In genomic region chr4:8239699-8240098, GRCm38 (mm10) we compare ENCODE assay signal across 12 mouse cellular contexts. TPM values are rescaled to one million over a fixed set of nuclear protein-coding genes. Genes with fewer than 3 reads are reported as not detected.
A peak's percentile ranks its signal among the peaks of the same experiment; 100 is the strongest.
DNase-seq lines count a peak whose midpoint lies in the region; ATAC-seq and TF ChIP-seq lines count a peak whose summit lies in the region.
"Had no signal": no experiment of that assay in that cellular context is flagged by ENCODE, and none has a peak within 500 bp of the region (broad histone marks: within the 10 kb centered on the region; RNA-seq: fewer than 3 reads in every experiment).

No protein-coding gene starts in this region.

- no peaks in the 10 kb centered on the region; the same call in 1 of the 2 replicates for H3K4me1 ChIP-seq in midbrain, postnatal 0 days (ENCODE audit: insufficient read depth, low read length)
- no peaks in the 10 kb centered on the region for H3K4me1 ChIP-seq in midbrain, embryonic 16.5 days (ENCODE audit: control insufficient read depth, insufficient read depth, low read length)
- H3K4me1 ChIP-seq in lung, postnatal 0 days (ENCODE audit: insufficient read depth, low read depth, low read length) = 0 out of 2 replicates have a peak, but pooled peaks cover 4% of the 10 kb centered on the region

- H3K9ac ChIP-seq in midbrain, postnatal 0 days (replicated peaks; ENCODE audit: low read length, poor library complexity, severe bottlenecking) = no peak overlapping the region
- no peak overlapping the region for H3K9ac ChIP-seq in midbrain, embryonic 16.5 days (ENCODE audit: low read depth, low read length)
- H3K9ac ChIP-seq in lung, postnatal 0 days (replicated peaks; ENCODE audit: low read depth) = no peak overlapping the region
- H3K9ac ChIP-seq: liver, embryonic 14.5 days had no signal

- H3K4me2 ChIP-seq in midbrain, postnatal 0 days (ENCODE audit: low read depth, low read length, poor library complexity, severe bottlenecking) = no peak overlapping the region
- no peak overlapping the region for H3K4me2 ChIP-seq in midbrain, embryonic 16.5 days (ENCODE audit: low read length)
- H3K4me2 ChIP-seq in lung, postnatal 0 days (replicated peaks; ENCODE audit: low read depth, low read length) = peak overlapping the region; percentile 96; the same call in 1 of the 2 replicates

- no peak overlapping the region for H3K27ac ChIP-seq in midbrain, postnatal 0 days (ENCODE audit: low read depth, low read length)
- H3K27ac ChIP-seq in midbrain, embryonic 16.5 days (ENCODE audit: low read length) = no peak overlapping the region
- no peak overlapping the region for H3K27ac ChIP-seq in lung, postnatal 0 days (ENCODE audit: low read length)
- H3K27ac ChIP-seq: forebrain, embryonic 12.5 days; liver, embryonic 14.5 days had no signal

- no peak for ATAC-seq in midbrain, postnatal 0 days (ENCODE audit: low FRiP score)
- no peak for ATAC-seq in midbrain, embryonic 16.5 days
- peak; percentile 64 for ATAC-seq in lung, postnatal 0 days

- H3K36me3 ChIP-seq in midbrain, postnatal 0 days (ENCODE audit: insufficient read depth, low read length) = no peaks in the 10 kb centered on the region
- H3K36me3 ChIP-seq in midbrain, embryonic 16.5 days (ENCODE audit: control insufficient read depth, insufficient read depth, low read length) = no peaks in the 10 kb centered on the region
- H3K36me3 ChIP-seq in lung, postnatal 0 days (ENCODE audit: insufficient read depth, low read length) = no peaks in the 10 kb centered on the region
- H3K36me3 ChIP-seq: forebrain, embryonic 12.5 days had no signal

- no peaks in the 10 kb centered on the region for H3K9me3 ChIP-seq in midbrain, postnatal 0 days (ENCODE audit: low read length)
- H3K9me3 ChIP-seq in midbrain, embryonic 16.5 days (replicated peaks; ENCODE audit: control insufficient read depth, low read length, poor library complexity, severe bottlenecking) = no peaks in the 10 kb centered on the region
- H3K9me3 ChIP-seq in lung, postnatal 0 days (ENCODE audit: low read length) = no peaks in the 10 kb centered on the region
- H3K9me3 ChIP-seq: forebrain, embryonic 12.5 days had no signal

- no peak for TF ChIP-seq EP300 in lung, postnatal 0 days (IDR thresholded peaks at IDR 0.05)

- 69% methylated on average over 11 of the region's 11 CpGs for WGBS in midbrain, postnatal 0 days
- 64% methylated on average over 11 of the region's 11 CpGs for WGBS in midbrain, embryonic 16.5 days
- 39% methylated on average over 11 of the region's 11 CpGs for WGBS in lung, postnatal 0 days

- H3K27me3 ChIP-seq in midbrain, postnatal 0 days (ENCODE audit: insufficient read depth, low read length) = no peaks in the 10 kb centered on the region
- H3K27me3 ChIP-seq in midbrain, embryonic 16.5 days (ENCODE audit: control insufficient read depth, insufficient read depth, low read depth, low read length) = no peaks in the 10 kb centered on the region
- H3K27me3 ChIP-seq in lung, postnatal 0 days (replicated peaks; ENCODE audit: insufficient read depth, low read length) = no peaks in the 10 kb centered on the region

- no peak for TF ChIP-seq CTCF in midbrain, postnatal 0 days (IDR thresholded peaks at IDR 0.05)
- TF ChIP-seq CTCF in lung, postnatal 0 days (IDR thresholded peaks at IDR 0.05) = no peak

- 0 out of 2 replicates have a peak overlapping the region, but pooled peaks have one; percentile 80 for H3K4me3 ChIP-seq in midbrain, postnatal 0 days (ENCODE audit: low read depth, low read length)
- H3K4me3 ChIP-seq in midbrain, embryonic 16.5 days (ENCODE audit: low read depth, low read length) = no peak overlapping the region
- H3K4me3 ChIP-seq in lung, postnatal 0 days (ENCODE audit: low read depth, low read length) = no peak overlapping the region

- peak; percentile 11 for DNase-seq in adrenal gland, postnatal 14 days
- no peak for DNase-seq in adrenal gland, adult 18-20 months (ENCODE audit: low spot score in 2 of 2)
- DNase-seq in midbrain, postnatal 0 days (ENCODE audit: low spot score) = no peak
- DNase-seq in lung, postnatal 0 days (ENCODE audit: low spot score) = peak; percentile 36
- DNase-seq in cerebellum, adult 8-10 months = no peak
- no peak for DNase-seq in cerebellum, postnatal 14 days
- DNase-seq in right cerebral cortex, postnatal 4 days = no peak
- DNase-seq: cerebellum, adult 18-20 months; gastrocnemius, postnatal 10 days had no signal

RNA-seq across cellular contexts. Expression of gene Car8, which starts 0.9 kb away (rescaled TPM):
- total RNA-seq in adrenal gland, postnatal 14 days (2021) = 6.3 and 9.7 TPM in 2 replicates
- 10 to 100 TPM in 1 of 2 experiments, 1 to 10 TPM in 1; 3.0 to 30.6 TPM for total RNA-seq in adrenal gland, adult 18-20 months (2021)
- total RNA-seq in midbrain, postnatal 0 days (2014; rRNA removed) = 13.7 and 31.6 TPM in 2 replicates
- polyA plus RNA-seq in midbrain, postnatal 0 days (2015; fragmentation: Nextera tagmentation; extraction: Ambion mirVana) = 17.7 and 18.6 TPM in 2 replicates
- polyA plus RNA-seq in midbrain, embryonic 16.5 days (2015; fragmentation: Nextera tagmentation; extraction: Ambion mirVana) = 12.8 and 14.0 TPM in 2 replicates
- polyA plus RNA-seq in lung, postnatal 0 days (2015; fragmentation: Nextera tagmentation; extraction: Ambion mirVana) = 31.6 and 42.7 TPM in 2 replicates

Comparison
In these comparisons a context has a peak if more than half of its experiments do, and no peak if none do; other contexts are left out.
1. DNase-seq: peak in adrenal gland, postnatal 14 days (single experiment) and lung, postnatal 0 days (single experiment); none in adrenal gland, adult 18-20 months (0 of 2), midbrain, postnatal 0 days (single experiment), cerebellum, adult 8-10 months (single experiment), cerebellum, postnatal 14 days (0 of 2) and right cerebral cortex, postnatal 4 days (single experiment).